Mouse (Mus musculus): ENCODE measurements around the gene Snapc1.
A peak's percentile ranks its signal among the peaks of the same experiment; 100 is the strongest.

The Snapc1 gene

DNA sequence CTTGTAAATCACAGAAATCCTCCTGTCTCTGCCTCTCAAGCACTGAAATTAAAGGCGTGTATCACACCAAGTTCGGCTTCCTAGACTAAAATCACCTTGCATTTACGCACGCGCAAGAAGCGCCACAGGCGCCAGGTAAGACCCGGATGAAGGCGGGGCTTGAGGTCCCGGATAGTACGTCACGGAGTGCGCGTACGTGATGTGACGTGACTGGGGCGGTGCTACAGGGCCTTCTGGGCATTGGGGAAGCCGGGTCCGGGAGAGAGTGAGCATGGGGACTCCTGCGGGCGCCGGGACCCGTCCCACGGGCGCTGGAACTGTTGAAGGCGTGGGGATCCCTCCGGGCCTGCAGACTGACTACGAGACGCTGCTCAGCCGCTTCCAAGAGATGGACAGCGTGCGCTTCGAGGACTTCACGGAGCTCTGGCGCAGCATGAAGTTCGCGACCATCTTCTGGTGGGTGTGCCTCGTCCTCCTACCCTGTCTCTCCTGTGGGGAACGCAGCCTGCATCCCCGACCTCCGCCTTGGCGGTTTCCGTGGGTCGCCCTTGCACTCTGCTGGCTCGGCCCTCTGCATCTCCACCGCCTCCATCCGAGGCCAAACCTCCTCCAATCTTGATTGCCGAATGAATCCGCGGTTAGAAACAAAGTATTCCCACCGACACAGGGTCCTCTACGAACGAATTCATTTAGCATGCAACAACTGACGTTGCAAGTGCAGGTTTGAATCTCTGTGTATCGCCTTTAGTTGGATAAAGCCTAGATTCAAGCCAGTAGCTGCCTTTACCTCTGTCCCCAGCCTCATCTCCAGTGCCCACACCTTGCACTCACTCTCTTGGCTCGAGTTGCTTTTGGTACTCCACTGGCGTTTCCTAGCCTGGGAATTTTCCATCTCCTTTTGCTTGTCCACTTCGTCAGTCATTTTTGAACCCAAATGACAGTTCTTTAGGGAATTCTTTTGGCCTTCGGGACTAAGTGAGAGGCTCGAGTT is at the start of gene Snapc1:
Gene Snapc1 (plus strand): TSS at position 191 of the 991 bp plus-strand sequence.
- peak; percentile 99 for DNase-seq (ENCODE audit: low read depth, low spot score)

DNA sequence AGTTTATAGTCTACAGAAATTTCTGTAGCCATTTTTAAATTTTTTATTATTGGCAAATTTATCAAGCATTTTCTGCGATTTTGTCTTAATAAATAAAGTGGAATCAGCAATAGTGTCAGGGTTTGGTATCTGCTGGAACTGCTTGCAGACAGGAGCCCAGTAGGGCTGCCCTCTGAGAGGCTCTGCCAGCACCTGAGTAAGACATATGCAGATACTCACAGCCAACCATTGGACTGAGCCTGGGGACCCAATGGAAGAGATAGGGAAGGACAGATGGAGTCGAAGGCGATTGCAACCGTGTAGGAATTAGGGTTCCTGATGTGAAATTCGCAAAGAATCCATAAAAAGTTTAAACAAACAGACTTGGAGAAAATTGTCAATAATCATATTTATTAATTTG is 45.8 kb upstream of the Snapc1 start:
- no peak for DNase-seq (ENCODE audit: low read depth, low spot score)

DNA sequence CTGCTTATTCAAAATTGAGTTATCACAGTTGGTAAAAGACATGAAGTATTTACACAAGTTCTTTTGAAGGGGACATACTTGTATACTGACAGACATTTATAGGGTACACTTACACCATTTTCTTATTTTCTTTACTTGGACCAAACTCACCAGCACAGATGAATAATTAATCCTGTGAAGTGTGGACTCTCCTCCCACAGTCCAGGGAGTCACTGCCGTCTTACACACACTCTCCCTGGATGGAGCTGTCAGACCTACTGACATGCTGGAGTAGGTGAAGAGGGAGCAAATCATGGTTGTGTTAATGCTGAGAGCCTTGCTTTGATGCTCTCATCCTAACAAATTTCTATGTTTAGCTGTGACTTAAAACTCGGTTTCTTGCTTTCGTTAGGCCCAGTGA is 34.0 kb upstream of the Snapc1 start:
- DNase-seq (ENCODE audit: low read depth, low spot score): no peak

DNA sequence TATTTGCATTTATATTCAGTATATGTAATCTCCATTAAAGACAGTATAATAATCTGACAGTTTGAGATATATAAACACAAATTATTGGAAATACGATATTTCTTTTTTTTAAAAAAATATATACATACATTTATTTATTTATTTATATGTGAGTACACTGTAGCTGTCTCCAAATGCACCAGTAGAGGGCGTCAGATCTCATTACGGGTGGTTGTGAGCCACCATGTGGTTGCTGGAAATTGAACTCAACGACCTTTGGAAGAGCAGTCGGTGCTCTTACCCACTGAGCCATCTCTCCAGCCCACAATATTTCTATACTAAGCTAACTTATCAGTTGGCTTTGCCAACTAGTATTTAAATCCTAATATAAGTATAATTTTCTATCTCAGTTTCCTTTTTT is 33.0 kb upstream of the Snapc1 start:
- peak; percentile 76 for DNase-seq (ENCODE audit: low read depth, low spot score)

DNA sequence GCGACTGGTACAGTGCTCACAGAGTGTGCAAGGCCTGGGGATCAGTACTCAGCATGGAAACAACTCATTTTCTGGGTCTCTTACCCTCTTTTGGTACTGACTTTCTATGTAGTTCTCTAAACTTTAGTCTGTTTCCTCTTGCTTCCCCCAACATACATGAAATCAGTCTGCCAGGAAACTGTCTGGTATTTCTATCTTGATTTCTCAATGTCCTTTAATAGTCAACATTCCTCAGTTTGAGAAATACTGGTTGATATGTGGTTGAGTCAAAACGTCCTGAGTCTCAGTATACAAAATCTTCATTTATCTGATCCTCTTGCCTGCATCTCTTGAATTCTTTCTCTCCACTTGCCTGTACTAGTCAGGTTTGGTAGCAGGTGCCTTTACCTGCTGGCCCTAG is 29.8 kb upstream of the Snapc1 start:
- no peak for DNase-seq (ENCODE audit: low read depth, low spot score)

DNA sequence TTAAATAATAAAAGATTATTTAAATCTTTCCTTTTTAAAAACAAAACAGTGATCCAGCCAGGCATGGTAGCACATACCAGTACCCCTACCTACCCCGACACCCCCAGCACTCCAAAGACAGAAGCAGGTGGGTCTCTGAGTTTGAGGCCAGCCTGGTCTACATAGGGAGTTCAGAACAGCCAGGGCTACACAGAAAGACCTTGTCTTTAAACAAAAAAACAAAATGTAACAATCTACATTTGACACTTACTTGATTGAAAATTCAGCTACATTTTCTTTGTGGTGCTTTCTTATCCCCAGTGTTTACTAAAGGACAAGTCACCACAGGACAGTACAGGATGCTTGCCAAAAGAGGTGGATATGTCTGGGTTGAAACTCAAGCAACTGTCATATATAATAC is 26.9 kb upstream of the Snapc1 start, which contains the start of gene Gm49321:
Gene Gm49321 (plus strand): TSS at position 301 of the 400 bp plus-strand sequence.
- DNase-seq (ENCODE audit: low read depth, low spot score): no peak

DNA sequence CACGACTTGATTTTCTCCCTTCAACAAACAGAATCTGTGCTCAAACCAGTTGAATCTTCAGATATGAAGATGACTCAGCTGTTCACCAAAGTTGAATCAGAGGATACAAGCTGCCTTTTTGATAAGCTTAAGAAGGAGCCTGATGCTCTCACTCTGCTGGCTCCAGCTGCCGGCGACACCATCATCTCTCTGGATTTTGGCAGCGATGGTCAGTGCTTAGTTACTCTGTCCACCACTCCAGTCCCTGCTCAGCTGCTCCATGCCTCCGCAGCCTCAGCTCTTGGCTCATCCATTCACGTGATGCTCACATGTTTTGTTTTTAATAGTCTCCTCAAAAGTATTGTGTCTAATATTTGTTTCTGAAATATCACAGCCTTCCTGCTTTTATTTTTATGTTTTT is 24.7 kb upstream of the Snapc1 start:
- DNase-seq (ENCODE audit: low read depth, low spot score): no peak

DNA sequence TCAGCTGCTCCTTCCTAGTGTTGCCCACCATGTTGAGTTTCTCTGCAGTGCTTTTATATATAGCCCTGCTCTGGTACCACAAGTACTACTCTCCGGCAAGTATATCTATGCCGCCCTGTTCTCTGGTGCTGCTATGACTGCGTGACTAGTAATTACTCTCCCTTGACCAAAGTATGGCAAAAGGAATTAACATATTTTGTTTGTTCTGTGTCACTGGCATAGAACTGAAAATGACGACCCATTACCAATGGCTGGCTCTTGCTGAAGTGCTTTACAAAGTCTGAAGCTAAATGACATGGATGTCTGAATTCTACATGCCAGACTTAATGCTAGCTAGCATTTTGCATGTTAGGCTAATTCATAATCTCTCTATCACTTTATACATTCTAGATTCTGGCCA is 15.9 kb upstream of the Snapc1 start:
- DNase-seq (ENCODE audit: low read depth, low spot score): no peak

DNA sequence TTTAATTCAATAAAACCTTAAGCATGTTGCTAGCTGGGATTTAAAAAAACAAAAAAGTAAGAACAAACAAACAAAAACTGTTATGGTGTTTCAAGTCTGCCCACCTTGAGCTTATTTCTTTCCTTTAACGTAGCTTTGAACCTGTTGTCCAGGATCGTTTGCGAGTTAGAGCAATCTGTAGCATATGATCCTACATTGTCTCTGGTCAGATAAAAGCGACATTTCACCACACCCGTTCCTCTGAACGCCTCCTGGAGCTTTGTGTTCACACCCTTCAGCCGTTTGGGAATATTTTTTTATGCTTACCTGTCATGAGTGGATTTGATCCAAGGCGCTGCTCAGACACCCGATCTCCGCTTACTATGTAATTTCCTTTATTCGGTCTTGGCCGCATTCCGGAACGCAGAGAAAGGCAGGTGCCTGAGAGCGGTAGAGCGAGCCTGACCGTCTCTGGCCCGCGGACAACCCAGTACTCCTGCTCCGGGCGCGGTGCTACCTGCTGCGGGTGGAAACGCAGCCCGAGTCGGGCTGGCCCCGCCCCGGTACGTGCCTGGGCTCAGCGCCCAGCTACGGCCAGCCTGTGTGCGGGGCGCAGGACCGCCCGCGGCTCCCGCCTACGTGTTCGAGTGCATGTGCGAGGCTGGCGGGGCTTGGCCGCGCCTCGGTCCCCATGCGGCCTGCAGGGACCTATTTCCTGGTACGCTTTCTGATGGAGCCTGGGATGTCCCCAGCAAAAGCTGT is 14.8 kb upstream of the Snapc1 start:
- peak; percentile 41 for DNase-seq (ENCODE audit: low read depth, low spot score)

DNA sequence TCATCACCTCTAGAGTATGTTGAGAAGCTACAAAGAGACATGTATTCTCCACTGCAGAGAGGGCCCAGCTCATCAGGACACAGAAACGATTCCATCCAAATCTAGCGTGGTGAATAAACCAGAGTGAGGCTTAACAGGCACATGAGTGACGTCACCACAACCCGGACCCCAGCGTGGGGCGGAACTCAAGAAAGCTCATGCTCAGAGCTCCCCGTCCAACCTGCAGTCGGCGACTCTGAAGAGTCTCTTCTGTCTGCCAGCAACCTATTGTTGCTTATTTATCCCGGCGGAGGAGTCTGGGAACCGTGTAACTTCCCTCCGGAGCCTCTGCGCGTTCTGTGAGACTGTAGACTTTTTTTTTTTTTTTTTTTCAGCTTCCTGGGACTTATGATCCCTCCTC is 11.4 kb upstream of the Snapc1 start:
- peak; percentile 50 for DNase-seq (ENCODE audit: low read depth, low spot score)

DNA sequence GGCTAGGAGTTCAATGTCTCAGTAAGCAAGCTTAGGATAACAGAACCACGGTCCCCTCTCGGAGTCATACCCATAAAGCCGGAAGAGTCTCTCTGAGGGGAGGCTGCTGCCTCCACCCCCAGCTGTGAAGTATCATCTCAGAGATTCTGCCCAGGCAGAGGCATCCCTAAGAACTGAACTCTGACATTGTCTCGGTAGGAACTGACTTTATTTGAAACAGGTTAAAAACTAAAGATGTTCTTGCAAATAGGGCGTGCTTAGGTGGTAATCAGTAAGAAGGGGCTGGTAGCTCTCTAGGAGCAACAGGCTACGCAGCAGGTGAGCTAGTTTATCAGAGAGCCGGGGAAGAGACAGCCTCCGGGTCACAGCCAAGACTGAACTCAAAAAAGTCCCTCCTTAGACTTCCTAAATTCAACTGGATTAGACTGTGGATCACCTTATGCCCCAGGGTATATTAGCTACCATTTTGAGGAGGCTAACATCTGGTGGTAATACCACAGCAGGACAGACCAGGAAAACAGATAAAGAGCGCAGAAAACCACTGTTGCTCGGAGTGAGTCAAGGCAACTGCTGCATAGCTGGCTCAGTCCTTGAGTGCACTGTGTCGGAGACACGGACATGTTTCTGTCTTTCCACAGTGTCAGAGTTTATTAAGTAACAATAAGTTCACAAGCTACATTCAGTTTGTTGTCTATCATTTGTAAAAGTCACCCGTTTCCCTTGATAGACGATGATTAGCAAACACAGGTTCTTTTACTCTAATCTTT is 10.7 kb upstream of the Snapc1 start:
- DNase-seq (ENCODE audit: low read depth, low spot score): no peak

DNA sequence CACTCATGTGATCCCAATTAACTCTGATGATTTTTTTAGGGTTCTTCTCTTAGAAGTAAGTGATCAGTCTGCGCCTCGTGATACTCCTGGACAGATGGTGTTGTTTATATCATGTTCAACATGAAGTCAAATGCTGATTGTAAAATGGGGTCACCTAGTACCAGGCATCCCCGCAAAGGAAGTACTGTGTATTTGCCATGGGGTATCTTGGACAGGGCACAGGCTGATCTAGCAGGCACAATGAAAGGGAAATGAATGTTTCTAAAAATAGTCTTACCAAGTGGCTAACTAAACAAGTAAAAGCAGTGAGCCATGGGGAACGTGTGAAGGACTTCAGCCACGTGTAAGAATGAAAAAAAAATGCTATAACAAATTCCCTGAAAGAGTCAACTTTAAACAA is 9.5 kb upstream of the Snapc1 start:
- DNase-seq (ENCODE audit: low read depth, low spot score): no peak

DNA sequence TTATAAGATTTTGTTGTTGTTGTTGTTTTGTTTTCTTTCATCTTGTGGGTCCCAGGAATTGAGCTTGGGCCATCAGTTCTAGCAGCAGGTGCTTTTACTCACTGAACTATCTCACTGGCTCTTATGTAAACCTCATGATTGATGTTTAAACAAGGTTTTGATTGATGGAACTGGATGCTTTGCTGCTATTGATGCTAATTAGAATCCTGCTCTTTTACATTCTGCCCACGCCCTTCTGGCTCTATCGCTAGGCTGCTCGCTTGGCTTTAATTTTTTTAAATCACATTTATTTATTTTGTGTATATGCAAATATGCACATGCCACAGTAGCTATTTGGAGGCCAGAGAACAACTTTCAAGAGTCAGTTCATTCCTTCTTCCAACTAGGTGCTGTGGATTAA is 6.6 kb upstream of the Snapc1 start:
- no peak for DNase-seq (ENCODE audit: low read depth, low spot score)

DNA sequence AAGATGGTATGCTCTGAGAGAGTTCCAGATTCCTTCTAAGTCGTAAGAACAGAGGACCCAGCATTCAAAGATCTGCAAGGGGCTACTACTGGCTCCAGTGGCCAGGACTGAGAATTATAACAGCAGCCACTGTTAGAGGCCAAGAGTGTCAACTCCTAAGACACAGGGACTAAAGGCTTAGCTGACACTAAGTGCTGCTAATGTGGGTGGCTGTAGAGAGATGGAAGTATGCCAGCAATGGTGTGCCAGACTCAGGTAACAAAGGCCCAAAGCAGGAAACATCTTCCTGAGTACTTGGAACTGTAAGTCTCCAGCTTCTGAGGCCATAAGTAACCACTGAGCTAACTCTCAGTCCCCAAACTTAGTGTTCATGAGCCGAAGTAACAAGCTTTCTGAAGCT is 5.5 kb upstream of the Snapc1 start:
- no peak for DNase-seq (ENCODE audit: low read depth, low spot score)

DNA sequence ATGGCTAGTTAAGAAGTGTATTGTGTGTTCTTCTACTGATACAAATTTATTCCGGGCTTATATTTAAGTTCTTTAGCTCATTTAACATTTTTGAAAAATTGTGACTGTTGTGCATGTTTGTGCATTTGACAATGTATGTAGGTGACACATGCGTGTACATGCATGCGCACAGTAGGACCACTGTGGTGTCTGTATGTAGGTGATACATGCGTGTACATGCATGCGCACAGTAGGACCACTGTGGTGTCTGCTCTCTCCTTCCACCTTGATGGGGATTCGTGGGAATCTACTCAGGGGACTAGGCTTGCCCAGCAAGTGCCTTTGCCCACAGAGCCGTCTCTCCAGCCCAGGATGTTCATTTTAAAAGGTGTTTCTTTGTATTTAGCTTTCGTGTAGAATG is 4.9 kb downstream of the Snapc1 start:
- no peak for DNase-seq (ENCODE audit: low read depth, low spot score)

DNA sequence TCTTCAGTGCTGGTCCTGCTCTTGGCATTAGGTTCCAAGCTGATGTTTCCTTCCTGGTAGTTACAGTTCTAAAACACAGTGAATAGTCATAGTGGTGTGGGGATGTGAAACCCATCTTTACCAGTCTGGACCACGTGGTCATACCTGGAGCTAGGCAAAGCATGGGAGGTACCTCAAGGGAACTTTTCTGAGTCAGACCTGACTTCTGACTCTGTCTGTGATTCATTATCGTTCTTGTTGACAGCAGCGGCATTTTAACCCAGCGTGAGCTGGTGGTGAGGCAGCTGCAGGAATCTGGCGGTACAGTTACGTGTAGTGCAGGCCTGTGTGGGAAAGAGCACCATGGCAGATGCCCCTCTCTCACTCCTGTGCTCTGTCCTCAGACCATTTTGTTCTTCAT is 10.3 kb downstream of the Snapc1 start:
- DNase-seq (ENCODE audit: low read depth, low spot score): no peak

DNA sequence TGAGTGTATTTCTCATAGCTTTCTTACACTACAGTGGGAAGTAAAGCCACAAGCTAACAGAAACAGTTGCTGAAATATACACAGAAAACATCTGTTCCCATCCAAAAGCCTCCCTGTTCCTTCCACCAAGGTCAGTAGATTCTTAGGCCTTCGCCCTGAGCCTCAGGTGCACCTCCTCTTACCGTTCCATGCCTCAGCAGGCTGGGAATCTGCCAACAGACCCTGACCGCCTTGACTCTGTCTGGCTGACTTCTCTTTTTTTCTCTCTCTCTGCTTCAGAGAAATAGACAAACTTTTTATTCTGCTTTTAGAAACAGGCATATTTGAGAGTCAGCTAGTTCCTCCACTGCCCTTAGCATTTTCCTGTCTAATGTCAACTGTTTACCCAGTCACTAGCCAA is 13.9 kb downstream of the Snapc1 start:
- no peak for DNase-seq (ENCODE audit: low read depth, low spot score)

DNA sequence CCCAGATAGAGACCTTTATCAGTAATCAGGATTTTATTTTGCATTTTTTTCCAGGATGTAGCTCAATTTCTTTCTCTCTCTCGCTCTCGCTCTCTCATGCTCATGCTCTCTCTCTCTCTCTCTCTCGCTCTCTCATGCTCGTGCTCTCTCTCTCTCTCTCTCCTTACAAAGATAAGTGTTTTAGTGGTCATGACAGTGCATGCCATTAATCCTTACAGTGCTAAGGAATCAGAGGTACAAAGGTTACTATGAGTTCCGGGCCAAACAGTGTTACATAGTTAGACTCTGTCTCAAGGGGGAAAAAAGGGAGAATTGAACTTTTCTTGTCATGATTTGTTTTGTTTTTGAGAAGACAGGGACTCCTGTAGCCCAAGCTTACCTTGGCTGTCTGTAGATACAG is 15.4 kb downstream of the Snapc1 start:
- DNase-seq (ENCODE audit: low read depth, low spot score): no peak

DNA sequence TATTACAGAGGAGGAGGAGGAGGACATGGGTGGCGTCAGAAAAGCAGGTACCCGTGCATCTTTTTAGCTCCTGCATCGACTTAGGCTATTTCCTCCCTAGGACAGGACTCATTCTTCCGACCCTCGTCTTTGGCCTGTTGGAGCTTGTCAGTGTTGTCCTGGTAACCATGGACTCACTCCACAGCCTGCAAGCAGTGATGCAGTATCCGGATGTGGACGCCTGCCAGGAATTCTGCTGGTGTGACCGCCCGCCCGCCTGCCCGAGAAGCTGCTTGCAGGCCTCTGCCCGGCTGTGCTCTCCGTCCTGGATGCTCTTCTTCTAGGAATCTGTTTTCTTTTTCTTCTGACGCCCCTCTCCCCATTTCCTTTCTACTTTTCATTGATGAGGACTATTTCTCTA is 18.3 kb downstream of the Snapc1 start:
- DNase-seq (ENCODE audit: low read depth, low spot score): no peak

DNA sequence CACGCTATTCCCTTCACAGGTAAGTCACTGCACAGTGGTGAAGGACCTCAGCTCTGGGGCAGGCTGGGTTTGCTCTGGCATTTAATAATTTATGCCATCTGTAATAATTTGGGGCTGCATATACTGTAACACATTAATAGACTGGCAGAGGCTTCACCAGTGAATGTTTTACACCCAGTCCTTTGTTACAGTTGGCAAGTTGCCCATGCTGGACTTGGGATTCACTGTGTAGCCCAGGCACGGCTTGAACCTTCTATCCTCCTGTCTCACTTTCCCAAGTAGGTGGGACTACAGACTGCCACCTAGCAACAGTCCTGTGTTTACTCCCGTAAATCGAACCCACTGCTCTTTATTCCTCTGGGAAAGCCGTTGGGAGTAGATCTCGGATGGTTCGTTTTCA is 22.0 kb downstream of the Snapc1 start:
- no peak for DNase-seq (ENCODE audit: low read depth, low spot score)

DNA sequence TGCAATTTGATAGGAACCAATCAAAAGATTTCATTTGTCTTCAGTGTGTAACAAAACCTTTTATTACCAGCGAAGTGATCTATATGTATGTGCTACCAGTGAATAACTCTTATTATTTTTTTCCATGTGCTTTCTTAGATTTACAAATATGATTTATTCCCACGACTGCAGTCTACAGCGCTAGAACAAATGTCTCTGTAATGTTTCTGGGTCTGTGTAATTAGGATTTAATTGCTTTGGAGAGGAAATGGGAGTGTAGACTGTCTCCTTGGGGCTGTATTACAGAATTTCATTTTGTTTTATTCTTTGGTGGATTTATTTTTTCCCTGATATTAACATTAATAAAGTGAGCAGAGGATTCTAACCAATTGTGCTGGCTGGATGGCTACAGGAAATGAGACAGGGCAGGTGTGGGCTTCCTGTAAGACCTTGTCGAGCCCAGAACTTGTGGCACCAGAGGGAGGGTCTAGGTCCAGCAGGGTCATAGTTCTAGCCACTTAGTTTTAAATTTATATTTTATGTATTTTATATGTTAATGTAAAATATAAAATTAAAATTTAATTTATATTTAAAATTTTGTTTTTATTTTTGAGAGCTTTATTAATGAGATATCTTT is 24.2 kb downstream of the Snapc1 start:
- DNase-seq (ENCODE audit: low read depth, low spot score): no peak

DNA sequence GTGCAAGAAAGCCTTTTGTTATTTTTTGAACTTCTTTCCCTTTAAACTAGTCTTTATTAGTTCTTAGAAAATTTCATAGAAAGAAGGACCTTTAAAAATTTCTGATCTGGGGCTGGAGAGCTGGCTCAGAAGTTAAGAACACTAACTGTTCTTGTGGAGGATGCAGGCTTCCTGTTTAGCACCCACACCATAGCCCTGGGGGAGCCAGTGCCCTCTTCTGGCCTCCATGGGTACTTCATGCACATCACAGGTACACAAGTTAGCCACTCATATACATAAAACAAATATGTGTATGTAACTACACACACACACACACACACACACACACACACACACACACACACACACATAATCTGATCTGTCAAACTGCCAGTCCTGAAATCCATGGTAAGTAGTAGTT is 25.3 kb downstream of the Snapc1 start:
- DNase-seq (ENCODE audit: low read depth, low spot score): peak; percentile 45

Data from ES-CJ7 (cell line).